Mouse (Mus musculus): Measurements from ENCODE around the gene Dusp28. TPM values are rescaled to one million over a fixed set of nuclear protein-coding genes. Genes with fewer than 3 reads are reported as not detected.

Gene Dusp28
- total and polyA plus RNA-seq, 3 experiments, result 11.9 to 12.0 TPM; not detected in 1

DNA sequence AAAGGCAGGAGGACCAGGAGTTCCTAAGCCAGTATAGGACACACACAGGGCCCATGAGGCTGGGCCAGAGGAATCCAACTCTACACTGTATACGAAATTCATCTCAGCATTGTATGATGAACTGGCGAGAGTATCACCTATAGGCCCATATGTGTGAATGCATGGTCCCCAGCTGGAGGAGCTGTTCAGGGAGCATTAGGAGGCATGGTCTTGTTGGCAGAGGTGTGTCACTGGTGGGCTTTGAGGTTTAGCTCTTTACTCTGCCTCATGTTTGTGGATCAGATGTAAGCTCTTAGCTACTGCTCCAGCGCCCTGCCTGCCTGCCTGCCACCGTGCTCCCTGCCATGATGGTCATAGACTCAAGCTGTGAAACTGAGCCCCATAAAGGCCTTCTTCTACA lies 43.5 kb upstream of the Dusp28 start:
- TF ChIP-seq POLR2A (IDR thresholded peaks at IDR 0.05; ENCODE audit: control insufficient read depth in 1 of 2, insufficient read depth in 1 of 2, low read depth in 1 of 2, low read length in 2 of 2, poor library complexity in 1 of 2) (no peak), GATA1 (IDR thresholded peaks at IDR 0.05; ENCODE audit: low read depth, low read length) (no peak), MAZ (IDR thresholded peaks at IDR 0.05; ENCODE audit: low read depth, low read length) (no peak), CTCF (IDR thresholded peaks at IDR 0.05 in 2 of 3, conservative IDR thresholded peaks at IDR 0.05 in 1 of 3; ENCODE audit: control insufficient read depth in 1 of 3, insufficient read depth in 1 of 3, low read depth in 2 of 3, low read length in 3 of 3, poor library complexity in 1 of 3, severe bottlenecking in 1 of 3) (no peak), MYC (IDR thresholded peaks at IDR 0.05; ENCODE audit: low read depth, low read length) (no peak)

DNA sequence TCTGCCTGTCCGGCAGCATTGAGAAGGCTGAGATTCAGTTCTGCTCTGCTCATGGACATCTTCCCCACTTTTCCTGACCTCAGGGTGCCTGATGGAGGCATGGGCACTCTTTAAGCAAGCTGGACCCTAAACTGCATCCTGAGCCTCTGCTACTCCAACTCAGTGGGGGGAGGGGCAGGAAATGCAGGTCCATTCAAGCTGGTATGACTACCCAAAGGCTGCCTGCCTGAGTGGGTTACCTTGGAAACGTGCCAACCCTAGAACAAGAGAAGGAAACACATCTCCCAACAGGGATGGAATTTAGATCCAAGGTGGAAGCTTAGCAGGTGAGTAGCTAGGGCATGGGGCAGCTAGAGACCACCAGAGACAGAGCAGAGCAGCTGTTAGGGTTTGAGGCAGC lies 40.6 kb upstream of the Dusp28 start:
- no peaks in the 10 kb centered on the region for H3K79me2 ChIP-seq (ENCODE audit: control insufficient read depth, insufficient read depth, low read length, poor library complexity)
- DNase-seq (ENCODE audit: low read depth, low spot score), result no peak
- TF ChIP-seq KAT2A (conservative IDR thresholded peaks at IDR 0.05; ENCODE audit: low read depth, low read length) (no peak), BHLHE40 (IDR thresholded peaks at IDR 0.05; ENCODE audit: borderline replicate concordance, low read depth, low read length) (no peak), TAL1 (IDR thresholded peaks at IDR 0.05; ENCODE audit: low read length) (no peak), SMC3 (IDR thresholded peaks at IDR 0.05; ENCODE audit: low read depth, low read length) (no peak), POLR2AphosphoS5 (IDR thresholded peaks at IDR 0.05; ENCODE audit: borderline replicate concordance, low read depth, low read length) (no peak), USF2 (IDR thresholded peaks at IDR 0.05; ENCODE audit: borderline replicate concordance in 1 of 2, insufficient read depth in 1 of 2, low read depth in 1 of 2, low read length in 2 of 2) (no peak), ZNF384 (IDR thresholded peaks at IDR 0.05; ENCODE audit: low read depth, low read length) (no peak)
- H3K9me3 ChIP-seq (replicated peaks; ENCODE audit: insufficient read depth, low read length), result no peaks in the 10 kb centered on the region
- no peak overlapping the region for H3K27ac ChIP-seq (ENCODE audit: control insufficient read depth, low read depth, low read length)
- H3K27me3 ChIP-seq (ENCODE audit: control insufficient read depth in 1 of 2, insufficient read depth in 2 of 2, low read length in 2 of 2), result no peaks in the 10 kb centered on the region
- no peak overlapping the region for H3K9ac ChIP-seq (ENCODE audit: control insufficient read depth, low read depth, low read length, poor library complexity, severe bottlenecking)
- H3K4me1 ChIP-seq (ENCODE audit: control insufficient read depth in 1 of 2, insufficient read depth in 2 of 2, low read length in 2 of 2), result no peaks in the 10 kb centered on the region
- H3K4me3 ChIP-seq (ENCODE audit: control insufficient read depth in 1 of 2, insufficient read depth in 1 of 2, low read depth in 2 of 2, low read length in 2 of 2), result no peak overlapping the region
- H3K36me3 ChIP-seq (ENCODE audit: control insufficient read depth in 1 of 2, insufficient read depth in 2 of 2, low read length in 2 of 2), result no peaks in the 10 kb centered on the region

More for the DNA sequence above, 43.5 kb upstream of the Dusp28 start:
- H3K27ac ChIP-seq (ENCODE audit: control insufficient read depth, low read depth, low read length), result no peak overlapping the region
- H3K36me3 ChIP-seq (ENCODE audit: control insufficient read depth in 1 of 2, insufficient read depth in 2 of 2, low read length in 2 of 2), result no peaks in the 10 kb centered on the region
- no peak overlapping the region for H3K9ac ChIP-seq (ENCODE audit: control insufficient read depth, low read depth, low read length, poor library complexity, severe bottlenecking)
- no peak overlapping the region for H3K4me3 ChIP-seq (ENCODE audit: control insufficient read depth in 1 of 2, insufficient read depth in 1 of 2, low read depth in 2 of 2, low read length in 2 of 2)
- no peaks in the 10 kb centered on the region for H3K79me2 ChIP-seq (ENCODE audit: control insufficient read depth, insufficient read depth, low read length, poor library complexity)
- no peak for DNase-seq (ENCODE audit: low read depth, low spot score)
- H3K27me3 ChIP-seq (ENCODE audit: control insufficient read depth in 1 of 2, insufficient read depth in 2 of 2, low read length in 2 of 2), result no peaks in the 10 kb centered on the region
- no peaks in the 10 kb centered on the region for H3K9me3 ChIP-seq (replicated peaks; ENCODE audit: insufficient read depth, low read length)
- no peaks in the 10 kb centered on the region for H3K4me1 ChIP-seq (ENCODE audit: control insufficient read depth in 1 of 2, insufficient read depth in 2 of 2, low read length in 2 of 2)

DNA sequence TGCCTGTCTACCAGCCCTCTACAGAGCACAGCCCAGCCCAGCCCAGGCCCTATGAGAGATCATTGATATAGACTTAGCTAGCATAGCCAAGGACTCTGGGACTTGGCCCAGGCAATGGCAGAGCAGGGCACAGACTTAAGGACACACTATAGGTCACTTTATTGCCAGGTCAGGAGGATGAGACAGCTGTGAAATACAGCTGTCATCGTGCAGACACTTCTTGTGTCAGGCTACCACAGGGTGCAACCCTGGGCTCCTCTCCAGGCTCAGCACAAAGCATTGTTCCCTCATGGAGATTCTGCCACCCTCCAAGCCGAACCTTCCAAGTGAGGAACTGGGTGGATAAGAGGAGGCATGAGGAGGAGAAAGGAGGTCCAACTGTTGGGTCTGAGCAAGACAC lies 36.8 kb upstream of the Dusp28 start:
- no peaks in the 10 kb centered on the region for H3K27me3 ChIP-seq (ENCODE audit: control insufficient read depth in 1 of 2, insufficient read depth in 2 of 2, low read length in 2 of 2)
- no peaks in the 10 kb centered on the region for H3K79me2 ChIP-seq (ENCODE audit: control insufficient read depth, insufficient read depth, low read length, poor library complexity)
- no peak for DNase-seq (ENCODE audit: low read depth, low spot score)
- no peaks in the 10 kb centered on the region for H3K4me1 ChIP-seq (ENCODE audit: control insufficient read depth in 1 of 2, insufficient read depth in 2 of 2, low read length in 2 of 2)
- H3K9ac ChIP-seq (ENCODE audit: control insufficient read depth, low read depth, low read length, poor library complexity, severe bottlenecking), result no peak overlapping the region
- TF ChIP-seq GABPA (IDR thresholded peaks at IDR 0.05; ENCODE audit: low read depth, low read length) (no peak), ZC3H11A (IDR thresholded peaks at IDR 0.05; ENCODE audit: low read depth, low read length) (no peak), MYB (IDR thresholded peaks at IDR 0.05; ENCODE audit: low read depth, low read length) (no peak), RAD21 (IDR thresholded peaks at IDR 0.05; ENCODE audit: low read depth, low read length) (no peak), TBP (IDR thresholded peaks at IDR 0.05; ENCODE audit: low read depth, low read length) (no peak), ZMIZ1 (IDR thresholded peaks at IDR 0.05; ENCODE audit: low read depth, low read length) (no peak), ZKSCAN1 (IDR thresholded peaks at IDR 0.05; ENCODE audit: low read depth, low read length) (no peak), NRF1 (IDR thresholded peaks at IDR 0.05; ENCODE audit: insufficient read depth, low read depth, low read length, poor library complexity, severe bottlenecking) (no peak), MXI1 (IDR thresholded peaks at IDR 0.05; ENCODE audit: low read depth, low read length) (no peak), SIN3A (IDR thresholded peaks at IDR 0.05; ENCODE audit: low read length) (no peak), BHLHE40 (IDR thresholded peaks at IDR 0.05; ENCODE audit: borderline replicate concordance, low read depth, low read length) (no peak)
- no peaks in the 10 kb centered on the region for H3K9me3 ChIP-seq (replicated peaks; ENCODE audit: insufficient read depth, low read length)
- H3K27ac ChIP-seq (ENCODE audit: control insufficient read depth, low read depth, low read length), result no peak overlapping the region
- H3K36me3 ChIP-seq (ENCODE audit: control insufficient read depth in 1 of 2, insufficient read depth in 2 of 2, low read length in 2 of 2), result no peaks in the 10 kb centered on the region
- no peak overlapping the region for H3K4me3 ChIP-seq (ENCODE audit: control insufficient read depth in 1 of 2, insufficient read depth in 1 of 2, low read depth in 2 of 2, low read length in 2 of 2)

All from MEL (cell line).